Mouse (Mus musculus): ENCODE data around the gene Atp2b1.

- TF ChIP-seq CTCF (IDR thresholded peaks at IDR 0.05; ENCODE audit: control insufficient read depth, insufficient read depth, low read length), result no peak
- no peak for TF ChIP-seq POLR2A (IDR thresholded peaks at IDR 0.05; ENCODE audit: borderline replicate concordance, control insufficient read depth, low read depth, low read length)
Observed at GRCm38 (mm10) chr10:98966407-98967215, 52.4 kb downstream of the Atp2b1 start.

Data from bone marrow, adult 2 months (tissue).